Mouse (Mus musculus): ENCODE measurements around the gene Ciita. TPM values are rescaled to one million over a fixed set of nuclear protein-coding genes. Genes with fewer than 3 reads are reported as not detected.

Ciita gene
- total and polyA plus RNA-seq, 3 experiments: 39.1 to 69.6 (median 39.8) TPM

DNA sequence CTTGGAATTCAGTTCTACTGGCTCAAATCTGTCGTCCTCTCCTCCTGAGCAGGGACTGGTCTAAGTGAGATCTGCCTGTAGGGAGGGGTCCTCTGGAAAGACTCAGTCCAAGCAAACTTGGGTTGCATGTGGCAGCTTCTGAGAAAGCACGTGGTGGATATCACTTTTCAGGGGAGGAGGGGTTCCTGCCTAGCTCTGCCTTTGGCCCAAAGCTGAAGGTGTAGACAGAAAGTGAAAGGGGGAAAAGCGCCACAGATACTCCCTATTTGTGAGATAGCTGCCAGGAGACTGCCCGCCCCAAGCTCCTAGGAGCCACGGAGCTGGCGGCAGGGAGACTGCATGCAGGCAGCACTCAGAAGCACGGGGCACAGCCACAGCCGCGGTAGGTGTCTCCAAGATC, 9.6 kb downstream of the Ciita start:
- H3K4me3 ChIP-seq (replicated peaks in 1 of 3; ENCODE audit: low read depth in 2 of 3, low read length in 2 of 3, poor library complexity in 1 of 3): peak overlapping the region; percentile 59 to 81 (median 70)
- H3K36me3 ChIP-seq (replicated peaks in 1 of 2; ENCODE audit: control insufficient read depth in 1 of 2, insufficient read depth in 1 of 2, low read length in 1 of 2): peaks cover 3 to 33% of the 10 kb centered on the region in 2 experiments
- in situ Hi-C loops (cut with MboI; ENCODE audit: low pct_ligation_motif_present, low pct_unique_long_range_greater_than_20kb, low sequenced_read_pairs) (no loop called here), dilution Hi-C loops (cut with MboI; ENCODE audit: extremely low pct_ligation_motif_present, extremely low pct_unique_long_range_greater_than_20kb, low sequenced_read_pairs) (no loop called here)
- no peaks in the 10 kb centered on the region for H3K27me3 ChIP-seq (replicated peaks)
- peak; percentile 75 for DNase-seq (ENCODE audit: extremely low read depth)
- H3K79me2 ChIP-seq (replicated peaks; ENCODE audit: control insufficient read depth, extremely low read depth, insufficient read depth, poor library complexity, severe bottlenecking): peaks cover 9% of the 10 kb centered on the region
- TF ChIP-seq SIN3A (IDR thresholded peaks at IDR 0.05; ENCODE audit: low read length) (peak; percentile 13), MAX (IDR thresholded peaks at IDR 0.05; ENCODE audit: low read length) (peak; percentile 99), USF2 (conservative IDR thresholded peaks at IDR 0.05; ENCODE audit: low read depth, low read length) (no peak), MAZ (IDR thresholded peaks at IDR 0.05; ENCODE audit: low read depth, low read length) (no peak), GABPA (IDR thresholded peaks at IDR 0.05; ENCODE audit: insufficient replicate concordance, low read depth, low read length) (no peak), MXI1 (IDR thresholded peaks at IDR 0.05; ENCODE audit: low read depth, low read length) (peak; percentile 98), POLR2A (IDR thresholded peaks at IDR 0.05; ENCODE audit: low read depth, low read length) (no peak; the same call in 1 of the 2 replicates), E2F4 (IDR thresholded peaks at IDR 0.05; ENCODE audit: insufficient replicate concordance, low read depth, low read length) (no peak), ZMIZ1 (IDR thresholded peaks at IDR 0.05; ENCODE audit: low read depth, low read length) (no peak), TBP (conservative IDR thresholded peaks at IDR 0.05; ENCODE audit: low read depth, low read length) (peak; percentile 45; the same call in 1 of the 2 replicates), MYC (IDR thresholded peaks at IDR 0.05; ENCODE audit: low read depth, low read length) (peak; percentile 99), POLR2AphosphoS2 (IDR thresholded peaks at IDR 0.05; ENCODE audit: low read depth, low read length) (no peak), CTCF (conservative IDR thresholded peaks at IDR 0.05 in 1 of 2, IDR thresholded peaks at IDR 0.05 in 1 of 2; ENCODE audit: low read depth in 2 of 2, low read length in 2 of 2) (no peak), USF1 (IDR thresholded peaks at IDR 0.05; ENCODE audit: low read depth, low read length) (peak; percentile 39), ZKSCAN1 (IDR thresholded peaks at IDR 0.05; ENCODE audit: borderline replicate concordance, low read depth, low read length) (no peak), CHD2 (IDR thresholded peaks at IDR 0.05; ENCODE audit: low read length) (no peak), ZC3H11A (IDR thresholded peaks at IDR 0.05; ENCODE audit: low read depth, low read length) (no peak), SMC3 (IDR thresholded peaks at IDR 0.05; ENCODE audit: low read depth, low read length) (0 out of 2 replicates have a peak, but pooled peaks have one; percentile 1), UBTF (IDR thresholded peaks at IDR 0.05; ENCODE audit: low read depth, low read length) (no peak), ZNF384 (IDR thresholded peaks at IDR 0.05; ENCODE audit: low read depth, low read length) (no peak), CHD1 (IDR thresholded peaks at IDR 0.05; ENCODE audit: low read depth, low read length) (no peak), BHLHE40 (IDR thresholded peaks at IDR 0.05; ENCODE audit: low read depth, low read length) (peak; percentile 84), ELF1 (IDR thresholded peaks at IDR 0.05; ENCODE audit: low read depth, low read length) (no peak), RCOR1 (conservative IDR thresholded peaks at IDR 0.05; ENCODE audit: low read depth, low read length) (no peak), RAD21 (IDR thresholded peaks at IDR 0.05; ENCODE audit: low read depth, low read length) (no peak), JUND (conservative IDR thresholded peaks at IDR 0.05; ENCODE audit: low read depth, low read length) (no peak), TCF12 (IDR thresholded peaks at IDR 0.05; ENCODE audit: low read depth, low read length) (peak; percentile 17; the same call in 1 of the 2 replicates), MEF2A (IDR thresholded peaks at IDR 0.05; ENCODE audit: borderline replicate concordance, low read depth, low read length) (0 out of 2 replicates have a peak, but pooled peaks have one; percentile 5), NRF1 (IDR thresholded peaks at IDR 0.05; ENCODE audit: low read depth, low read length) (no peak), IRF4 (IDR thresholded peaks at IDR 0.05; ENCODE audit: low read depth, low read length) (peak; percentile 5; the same call in 1 of the 2 replicates), MAFK (IDR thresholded peaks at IDR 0.05; ENCODE audit: insufficient replicate concordance, low read length) (no peak), HCFC1 (IDR thresholded peaks at IDR 0.05; ENCODE audit: low read depth, low read length) (no peak), ETS1 (conservative IDR thresholded peaks at IDR 0.05; ENCODE audit: low read depth, low read length) (0 out of 2 replicates have a peak, but pooled peaks have one; percentile 7), PAX5 (IDR thresholded peaks at IDR 0.05; ENCODE audit: low read length) (no peak), EP300 (IDR thresholded peaks at IDR 0.05; ENCODE audit: low read length) (no peak), NELFE (IDR thresholded peaks at IDR 0.05; ENCODE audit: low read depth, low read length) (no peak), KAT2A (IDR thresholded peaks at IDR 0.05; ENCODE audit: insufficient replicate concordance, low read length) (no peak), JUN (IDR thresholded peaks at IDR 0.05; ENCODE audit: insufficient read depth, low read depth, low read length) (no peak)
- H3K4me2 ChIP-seq (ENCODE audit: insufficient read depth, low read depth, poor library complexity, severe bottlenecking): peak overlapping the region; percentile 94
- H3K4me1 ChIP-seq (ENCODE audit: control insufficient read depth in 1 of 2, insufficient read depth in 2 of 2): peaks cover 22 to 45% of the 10 kb centered on the region in 2 experiments
- no peaks in the 10 kb centered on the region for H3K9me3 ChIP-seq (replicated peaks; ENCODE audit: low read length)
- H3K27ac ChIP-seq (ENCODE audit: insufficient read depth, low read depth): peak overlapping the region; percentile 78
- H3K9ac ChIP-seq (ENCODE audit: insufficient read depth, low read depth): peak overlapping the region; percentile 39

Measured in CH12.LX (cell line).